Mouse (Mus musculus) retina, embryonic 14.5 days (tissue): ENCODE measurements at regions not wholly inside any gene's neighbourhood (a gene's known extent, or its start where the extent isn't known, plus 50 kb on each side); places are given as distances from the start of the nearest gene placed in this dataset.
A peak's percentile ranks its signal among the peaks of the same experiment; 100 is the strongest.
"Not testable (repeated sequence)": the region's sequence is repeated elsewhere in the genome, so short reads cannot be mapped to it uniquely, and the experiment has no call there.

Experiments
- DNase-seq: peaks from one replicate; pipeline ENCODE4 v3.0.0-alpha.2; 2015; ENCODE audit warnings: low spot score

DNA sequence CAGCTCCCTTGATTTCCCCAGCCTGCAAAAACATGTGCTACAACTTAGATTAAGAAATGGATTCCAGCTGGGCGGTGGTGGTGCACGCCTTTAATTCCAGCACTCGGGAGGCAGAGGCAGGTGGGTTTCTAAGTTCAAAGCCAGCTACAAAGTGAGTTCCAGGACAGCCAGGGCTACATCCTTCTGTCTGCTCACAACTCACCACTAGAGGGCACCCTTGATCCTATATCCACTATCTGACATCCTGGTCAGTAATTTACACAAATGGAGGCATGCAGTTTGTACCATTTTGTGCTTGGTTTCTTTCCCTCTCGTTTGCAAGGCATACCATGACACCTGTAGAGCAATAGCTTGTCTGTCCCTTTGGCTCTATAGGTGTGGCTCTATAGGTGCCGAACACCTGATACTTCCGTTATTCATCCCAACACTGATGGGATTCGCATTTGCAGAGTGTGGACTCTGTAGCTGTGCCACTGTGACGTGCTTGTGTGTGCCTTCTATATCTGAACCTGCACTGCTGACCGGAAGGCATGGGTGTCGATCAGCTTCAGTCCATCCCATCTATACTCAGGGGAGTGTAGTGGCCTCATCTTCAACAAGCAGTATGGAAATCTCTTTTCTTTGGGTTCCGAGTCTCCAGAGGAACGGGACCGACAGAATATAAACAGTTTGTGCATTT, 108.4 kb upstream of the Spata13 start:
- DNase-seq = peak; percentile 90

- no peak for DNase-seq
Measured at GRCm38 (mm10) chr14:60525979-60526378, 107.8 kb upstream of the Spata13 start.

GRCm38 (mm10) chr14:60526832-60527231, 107.0 kb upstream of the Spata13 start:
- DNase-seq = no peak

- DNase-seq = no peak
Measured at GRCm38 (mm10) chr14:60527951-60528350, 105.8 kb upstream of the Spata13 start.

GRCm38 (mm10) chr14:60528520-60528919, 105.3 kb upstream of the Spata13 start:
- DNase-seq = no peak

- no peak for DNase-seq
Measured at GRCm38 (mm10) chr14:60529022-60529421, 104.8 kb upstream of the Spata13 start.

GRCm38 (mm10) chr14:60529646-60530347, 104.0 kb upstream of the Spata13 start:
- no peak for DNase-seq

GRCm38 (mm10) chr14:60530348-60530711, 103.5 kb upstream of the Spata13 start:
- DNase-seq = no peak

GRCm38 (mm10) chr14:60530973-60531372, 102.8 kb upstream of the Spata13 start:
- DNase-seq = no peak

DNA sequence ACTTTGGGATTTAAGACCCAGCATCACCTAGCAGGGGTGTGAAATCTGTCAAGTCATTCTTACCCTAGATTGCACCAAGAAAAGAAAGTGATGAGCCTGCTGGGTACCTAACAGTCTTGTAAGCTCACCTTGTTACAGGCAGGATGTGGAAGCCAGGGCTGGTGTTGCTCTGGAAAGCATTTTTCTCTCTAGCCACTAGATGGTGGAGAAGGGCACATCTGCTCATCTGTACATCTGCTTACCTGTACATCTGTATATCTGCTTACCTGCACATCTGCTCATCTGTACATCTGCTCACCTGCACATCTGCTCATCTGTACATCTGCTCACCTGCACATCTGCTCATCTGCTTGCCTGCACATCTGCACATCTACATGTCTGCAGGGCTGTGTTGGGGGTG, 102.0 kb upstream of the Spata13 start:
- no peak for DNase-seq

DNA sequence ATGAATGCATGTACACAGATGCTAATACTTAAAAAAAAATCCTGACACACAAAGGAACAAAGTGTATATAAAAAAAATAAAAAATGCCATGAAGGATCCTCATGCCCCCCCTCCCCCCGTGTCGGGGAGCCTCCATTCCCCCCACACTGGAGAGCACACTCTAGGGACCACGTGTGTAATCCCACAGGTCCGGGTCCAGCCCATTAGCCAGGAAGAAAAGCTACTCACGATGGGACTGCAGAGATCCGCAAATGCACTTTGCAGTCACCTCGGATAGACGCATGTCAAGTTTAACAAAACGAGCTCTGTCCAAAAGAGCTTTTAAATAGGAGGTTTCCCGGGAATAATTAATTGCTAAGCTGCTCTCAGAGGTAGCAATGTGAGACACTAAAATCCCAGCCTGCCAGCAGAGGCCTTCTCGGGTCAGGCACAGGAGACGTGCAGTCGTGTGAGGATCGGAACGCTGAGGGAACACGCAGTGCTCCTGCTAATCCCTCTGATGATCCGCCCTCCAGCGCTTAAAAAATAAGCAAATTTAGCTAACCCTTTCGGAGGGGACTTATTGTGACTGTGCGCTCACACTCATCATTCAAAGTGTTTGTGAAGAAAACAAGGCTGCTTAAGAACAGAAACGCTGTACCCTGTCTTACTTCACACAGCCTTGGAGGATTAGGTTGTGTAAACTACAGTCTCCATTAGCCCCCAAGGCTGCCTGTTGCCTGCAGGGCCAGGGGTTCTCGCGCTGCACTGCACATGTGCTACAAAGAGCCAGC, 100.2 kb upstream of the Spata13 start:
- DNase-seq = peak; percentile 32

- DNase-seq = no peak
Measured at GRCm38 (mm10) chr14:60539040-60539439, 94.8 kb upstream of the Spata13 start.

DNA sequence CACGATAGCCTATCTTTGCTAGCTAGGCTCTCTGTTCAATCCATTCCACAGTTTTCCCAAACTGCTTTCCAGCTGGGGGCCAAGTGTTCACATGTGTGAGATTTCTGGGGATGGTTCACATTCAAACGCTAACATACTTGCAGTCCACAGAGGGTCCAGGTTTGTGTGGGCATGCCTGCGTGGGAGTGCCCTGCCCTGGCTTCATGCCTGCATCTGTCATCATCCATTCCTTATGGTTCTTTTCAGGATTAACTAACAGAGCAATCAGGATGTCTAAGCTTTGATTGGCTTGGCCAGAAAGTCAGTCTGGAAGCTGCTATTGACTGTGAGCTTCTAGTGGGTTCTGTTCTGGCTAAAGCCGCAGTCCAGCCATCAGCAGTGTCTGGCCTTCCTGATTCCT, 93.7 kb upstream of the Spata13 start:
- DNase-seq = no peak

- no peak for DNase-seq
Measured at GRCm38 (mm10) chr14:60541596-60541995, 92.2 kb upstream of the Spata13 start.

- DNase-seq = no peak
Measured at GRCm38 (mm10) chr14:60544767-60545166, 89.0 kb upstream of the Spata13 start.

DNA sequence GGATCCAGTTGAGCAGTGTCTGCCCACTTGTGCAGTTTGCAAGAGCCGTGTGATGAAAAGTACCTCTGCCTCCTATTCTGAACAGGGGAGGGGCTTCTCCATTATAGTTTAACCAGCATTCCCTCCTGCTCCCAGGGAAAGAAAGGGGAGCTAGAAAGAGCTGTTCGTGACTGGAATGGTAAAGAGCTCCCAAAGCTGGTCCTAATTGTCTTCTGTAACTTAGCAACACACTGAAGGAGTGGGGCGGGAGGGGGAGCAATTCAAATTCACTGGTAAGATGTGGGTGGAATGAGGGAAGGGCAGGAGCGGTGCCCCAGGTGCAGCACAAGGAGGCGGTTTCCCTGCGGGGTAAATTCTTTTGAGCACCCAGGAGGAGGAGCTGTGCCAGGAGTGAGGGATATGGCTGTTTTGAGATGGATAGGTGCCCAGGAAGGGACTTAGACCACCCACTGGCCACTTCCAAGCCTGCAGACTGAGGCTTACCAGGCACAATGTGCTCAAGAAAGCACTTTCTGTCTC, 79.5 kb upstream of the Spata13 start:
- DNase-seq = peak; percentile 80

DNA sequence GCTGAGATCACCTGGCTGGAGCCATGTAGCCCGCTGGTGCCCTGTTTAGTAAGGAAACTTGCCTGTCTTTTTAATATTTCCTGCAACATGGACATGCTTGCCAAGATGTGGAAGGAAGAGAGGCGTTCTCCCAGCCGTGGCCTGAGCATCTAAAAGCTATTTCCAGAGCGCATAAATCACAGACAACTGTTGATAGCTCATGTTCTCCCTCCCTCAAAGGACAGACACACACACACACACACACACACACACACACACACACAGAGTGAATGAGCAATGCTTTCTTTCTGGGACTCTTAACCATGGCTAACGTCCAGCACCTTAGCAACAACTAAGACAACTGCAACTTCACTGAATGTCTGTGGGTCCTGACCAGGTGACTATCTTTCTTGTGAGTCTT, 77.3 kb upstream of the Spata13 start:
- no peak for DNase-seq

- DNase-seq = no peak
Measured at GRCm38 (mm10) chr14:60557020-60557419, 76.8 kb upstream of the Spata13 start.

GRCm38 (mm10) chr14:60559376-60559775, 74.4 kb upstream of the Spata13 start:
- DNase-seq = no peak

GRCm38 (mm10) chr14:60559826-60560529, 73.8 kb upstream of the Spata13 start:
- peak; percentile 36 for DNase-seq

DNA sequence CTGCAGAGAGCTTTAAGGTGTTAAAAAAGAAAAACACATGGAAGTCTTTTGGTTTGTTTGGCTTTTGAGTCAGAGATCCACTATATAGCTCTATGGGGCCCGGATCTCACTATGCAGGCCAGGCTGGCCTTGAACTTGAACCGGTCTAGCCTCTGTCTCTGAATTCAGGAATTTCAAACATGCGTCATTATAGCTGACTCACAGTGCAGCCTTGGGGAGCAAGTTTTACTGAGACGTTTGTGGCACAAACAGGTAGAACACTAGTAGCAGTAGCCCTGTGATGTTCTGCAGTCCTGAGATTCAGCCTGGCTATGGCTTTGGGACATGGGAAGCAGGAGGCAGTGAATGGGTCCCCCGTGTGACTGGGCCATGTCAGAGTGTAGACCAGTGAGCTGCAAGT, 57.5 kb upstream of the Spata13 start:
- DNase-seq = no peak

DNA sequence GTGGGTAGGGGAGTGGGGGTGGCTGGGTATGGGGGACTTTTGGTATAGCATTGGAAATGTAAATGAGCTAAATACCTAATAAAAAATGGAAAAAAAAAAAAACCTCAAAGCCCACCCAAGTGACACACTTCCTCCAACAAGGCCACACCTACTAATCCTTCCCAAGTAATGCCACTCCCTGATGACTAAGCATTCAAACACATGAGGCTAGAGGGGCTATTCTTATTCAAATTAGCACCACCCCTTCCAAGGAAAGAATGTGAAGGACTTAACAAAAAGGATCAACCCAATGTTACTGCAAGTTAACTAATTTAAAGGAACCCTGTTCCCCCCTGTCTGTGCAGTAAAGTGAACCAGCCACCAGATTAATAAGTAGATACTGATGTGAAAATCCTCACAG, 53.7 kb upstream of the Spata13 start:
- DNase-seq = not testable (repeated sequence)
